Mouse (Mus musculus): Measurements from ENCODE around the gene 1700020N01Rik.

- no peak for TF ChIP-seq CTCF (IDR thresholded peaks at IDR 0.05; ENCODE audit: insufficient read depth, low read length)
- no peak for TF ChIP-seq POLR2A (IDR thresholded peaks at IDR 0.05; ENCODE audit: borderline replicate concordance, extremely low read depth, low read depth, low read length)
Measured at GRCm38 (mm10) chr10:21659576-21660246, 66.8 kb downstream of the 1700020N01Rik start.

Data from lung, adult 2 months (tissue).